Mouse (Mus musculus) midbrain, embryonic 11.5 days (tissue): ENCODE data around the gene Clic6. TPM values are rescaled to one million over a fixed set of nuclear protein-coding genes. Genes with fewer than 3 reads are reported as not detected.
"Not testable (repeated sequence)": the region's sequence is repeated elsewhere in the genome, so short reads cannot be mapped to it uniquely, and the experiment has no call there.

ENCODE experiments used
- ATAC-seq: fragments of 200-750 bp; cut with Nextera tagmentation; 2 replicates; pipeline ENCODE4 v1.8.0; 2017; ENCODE audit warnings: moderate TSS enrichment, moderate library complexity; ENCODE audit not compliant: low FRiP score
- DNase-seq: peaks from one replicate; pipeline ENCODE4 v3.0.0; 2015; ENCODE audit warnings: low spot score; ENCODE audit errors: missing footprints
- H3K27ac ChIP-seq: fragments of 300-500 bp; sonication (generic); 2 replicates; pipeline ENCODE4 v1.5.1; 2014; ENCODE audit warnings: low read depth, low read length
- H3K27me3 ChIP-seq: fragments of 300-500 bp; sonication (generic); 2 replicates; pipeline ENCODE4 v1.6.1; 2014; ENCODE audit warnings: mild to moderate bottlenecking, low read length, moderate library complexity, mixed read lengths; ENCODE audit not compliant: control insufficient read depth, insufficient read depth
- H3K36me3 ChIP-seq: fragments of 300-500 bp; sonication (generic); 2 replicates; pipeline ENCODE4 v1.6.1; 2014; ENCODE audit warnings: mild to moderate bottlenecking, low read length, moderate library complexity, mixed read lengths; ENCODE audit not compliant: control insufficient read depth, insufficient read depth
- H3K4me1 ChIP-seq: fragments of 300-500 bp; sonication (generic); 2 replicates; pipeline ENCODE4 v1.6.1; 2014; ENCODE audit warnings: low read length; ENCODE audit not compliant: control insufficient read depth, insufficient read depth
- H3K4me2 ChIP-seq: fragments of 300-500 bp; sonication (generic); 2 replicates; pipeline ENCODE4 v1.6.1; 2014; ENCODE audit warnings: mild to moderate bottlenecking, moderate library complexity
- H3K4me3 ChIP-seq: fragments of 300-500 bp; sonication (generic); 2 replicates; pipeline ENCODE4 v1.5.1; 2014; ENCODE audit warnings: low read depth, low read length
- H3K9ac ChIP-seq: fragments of 300-500 bp; sonication (generic); 2 replicates; pipeline ENCODE4 v1.6.1; 2014; ENCODE audit warnings: low read length
- H3K9me3 ChIP-seq: fragments of 300-500 bp; sonication (generic); 2 replicates; pipeline ENCODE4 v1.6.1; 2016; ENCODE audit warnings: low read length; ENCODE audit not compliant: control insufficient read depth
- WGBS: fragments of 180-500 bp; shearing (Covaris S2); extraction: QIAGEN DNeasy Blood & Tissue Kit; methylation state at CpG from one replicate; pipeline ENCODE4 v1.1.7; 2014; 5-methylcytosine and 5-hydroxymethylcytosine counted together
- polyA plus RNA-seq: library from polyadenylated mRNA; unstranded; fragments of >200 nt; fragmentation: Nextera tagmentation; extraction: Ambion mirVana; gene quantifications from 2 replicates; pipeline ENCODE4 v1.2.1, GENCODE M21; 2014

Clic6 gene
- polyA plus RNA-seq, 1 experiment from 2014 or later: 0.72 TPM

DNA sequence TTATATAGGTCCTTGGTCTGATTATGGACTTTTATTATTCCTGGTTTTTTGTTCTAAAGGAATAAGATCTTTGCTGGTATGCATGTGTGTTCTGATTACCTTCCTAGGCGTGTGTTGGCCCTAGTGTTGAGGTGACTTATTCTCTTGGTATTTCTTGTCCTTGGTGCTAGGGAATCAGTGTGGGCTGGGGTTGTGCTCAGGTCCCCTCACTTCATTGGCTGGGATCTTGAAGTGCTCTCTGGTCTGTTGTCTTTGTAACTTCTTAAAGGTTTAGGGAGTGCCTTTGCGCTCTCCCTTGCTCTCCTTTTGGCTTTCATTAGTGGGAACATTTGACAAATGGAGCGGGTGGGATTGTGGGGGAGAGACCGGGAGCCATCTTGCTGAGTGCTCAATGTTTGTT lies 22.0 kb downstream of the Clic6 start:
- H3K36me3 ChIP-seq: no peaks in the 10 kb centered on the region
- no peak overlapping the region for H3K4me3 ChIP-seq
- no peak overlapping the region for H3K9ac ChIP-seq
- no peak for DNase-seq
- whole genome bisulfite sequencing: 87% methylated on average over 4 of the region's 4 CpGs
- 0 out of 2 replicates have a peak, but pooled peaks cover 2% of the 10 kb centered on the region for H3K4me1 ChIP-seq
- no peak for ATAC-seq
- H3K27me3 ChIP-seq: no peaks in the 10 kb centered on the region
- no peaks in the 10 kb centered on the region for H3K9me3 ChIP-seq
- H3K4me2 ChIP-seq: no peak overlapping the region
- H3K27ac ChIP-seq: no peak overlapping the region

DNA sequence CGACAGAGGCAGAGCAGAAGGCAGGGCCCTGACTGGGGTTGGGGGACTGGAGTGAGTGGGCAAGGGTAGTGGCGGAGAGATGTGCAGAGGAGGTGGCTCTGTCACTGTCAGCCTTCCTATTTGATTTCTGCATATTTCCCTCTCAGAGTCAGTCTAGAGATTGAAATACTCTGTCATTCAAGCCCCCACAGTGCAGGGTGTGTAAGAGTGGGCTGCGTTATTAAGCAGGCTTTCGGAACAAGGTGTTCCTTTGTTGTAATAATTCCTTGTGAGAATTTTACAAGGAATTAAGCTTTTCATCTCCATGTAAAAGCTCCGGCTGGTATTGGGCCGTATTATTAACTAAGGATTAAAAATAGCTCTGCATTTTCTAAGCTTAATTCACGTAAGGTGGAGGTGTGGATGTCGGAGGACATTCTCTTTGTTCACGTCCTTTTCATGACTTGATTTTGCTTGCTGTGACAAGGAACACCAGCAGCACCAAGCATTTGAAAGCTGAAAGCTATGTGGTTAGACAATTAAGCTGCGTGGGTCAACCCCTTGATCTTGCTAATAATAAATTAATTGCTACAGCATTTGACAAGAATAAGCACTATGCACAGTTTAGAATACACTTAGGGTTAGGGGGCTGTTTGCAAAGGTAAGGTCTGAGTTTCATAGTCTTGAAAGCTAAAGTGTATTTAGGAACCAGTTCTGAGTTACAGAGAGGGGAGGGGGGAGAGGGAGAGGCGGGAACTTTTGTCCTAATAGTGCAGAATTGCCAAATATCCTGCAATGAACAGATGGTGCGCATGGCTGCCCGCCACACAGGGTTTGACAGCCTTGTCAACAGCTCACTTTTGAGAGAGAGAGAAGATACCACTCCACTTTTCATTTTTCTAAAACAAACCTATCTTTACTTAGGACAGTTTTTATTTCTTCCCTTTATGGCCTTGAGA lies 25.6 kb downstream of the Clic6 start:
- Histone ChIP-seq H3K4me2 (no peak overlapping the region), H3K9me3 (no peaks in the 10 kb centered on the region), H3K4me1 (0 out of 2 replicates have a peak, but pooled peaks cover 2% of the 10 kb centered on the region), H3K27me3 (no peaks in the 10 kb centered on the region), H3K36me3 (no peaks in the 10 kb centered on the region), H3K9ac (no peak overlapping the region), H3K4me3 (no peak overlapping the region), H3K27ac (no peak overlapping the region)
- DNase-seq (no peak), ATAC-seq (no peak)
- WGBS: 70% methylated on average over 13 of the region's 13 CpGs

DNA sequence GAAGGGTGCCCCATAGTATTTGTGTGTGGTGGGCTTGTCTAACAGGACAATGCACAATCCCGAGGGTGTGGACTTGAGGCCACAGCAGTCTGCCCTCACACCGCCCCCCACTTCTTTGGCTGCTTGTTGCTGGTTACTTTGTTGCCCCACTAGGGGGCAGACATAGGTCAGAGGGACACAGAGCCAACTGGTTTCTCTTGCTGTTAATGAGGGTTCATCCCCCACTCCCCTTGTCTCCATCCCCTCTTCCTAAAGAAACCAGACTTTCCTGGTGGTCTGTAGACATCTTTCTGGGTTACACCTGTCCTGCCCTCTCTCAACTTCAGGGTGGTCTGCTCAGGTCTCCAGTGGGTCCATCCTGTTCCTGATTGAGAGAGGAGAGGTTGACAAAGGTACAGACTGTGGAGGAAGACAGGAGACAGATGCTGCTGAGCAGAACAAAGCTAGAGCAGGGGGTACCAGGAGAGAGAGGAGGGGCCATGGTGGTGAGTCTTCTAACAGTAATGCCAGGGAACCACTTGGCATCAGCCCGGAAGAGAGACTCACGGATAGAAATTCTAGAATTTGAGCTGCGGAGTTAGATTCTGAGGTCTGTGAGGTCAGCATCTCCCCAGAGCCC lies 26.3 kb downstream of the Clic6 start:
- no peak for DNase-seq
- Histone ChIP-seq H3K27ac (no peak overlapping the region), H3K9ac (no peak overlapping the region), H3K4me2 (no peak overlapping the region), H3K4me1 (0 out of 2 replicates have a peak, but pooled peaks cover 2% of the 10 kb centered on the region), H3K27me3 (no peaks in the 10 kb centered on the region), H3K36me3 (no peaks in the 10 kb centered on the region), H3K9me3 (no peaks in the 10 kb centered on the region), H3K4me3 (no peak overlapping the region)
- ATAC-seq: no peak
- whole genome bisulfite sequencing: 62% methylated on average over 5 of the region's 5 CpGs

DNA sequence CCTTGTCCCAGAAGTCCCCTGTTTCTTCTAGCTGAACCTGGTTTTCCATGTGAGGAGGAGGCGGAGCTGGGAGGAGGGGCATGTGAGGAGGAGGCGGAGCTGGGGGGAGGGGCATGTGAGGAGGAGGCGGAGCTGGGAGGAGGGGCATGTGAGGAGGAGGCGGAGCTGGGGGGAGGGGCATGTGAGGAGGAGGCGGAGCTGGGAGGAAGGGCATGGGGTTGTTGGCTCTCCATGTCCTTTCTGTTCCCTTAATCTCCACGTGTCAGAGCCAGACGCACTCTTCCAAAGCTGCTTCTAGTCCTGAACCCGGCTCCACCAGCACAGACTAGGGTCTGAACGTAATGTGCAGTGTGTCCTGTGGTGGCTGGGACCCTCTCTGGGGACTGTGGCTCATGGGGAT lies 29.4 kb downstream of the Clic6 start:
- H3K4me1 ChIP-seq, ATAC-seq, H3K36me3 ChIP-seq, DNase-seq, H3K9me3 ChIP-seq, H3K27ac ChIP-seq, H3K27me3 ChIP-seq, H3K4me2 ChIP-seq, H3K4me3 ChIP-seq, H3K9ac ChIP-seq: not testable (repeated sequence)
- WGBS: 81% methylated on average over 8 of the region's 9 CpGs

DNA sequence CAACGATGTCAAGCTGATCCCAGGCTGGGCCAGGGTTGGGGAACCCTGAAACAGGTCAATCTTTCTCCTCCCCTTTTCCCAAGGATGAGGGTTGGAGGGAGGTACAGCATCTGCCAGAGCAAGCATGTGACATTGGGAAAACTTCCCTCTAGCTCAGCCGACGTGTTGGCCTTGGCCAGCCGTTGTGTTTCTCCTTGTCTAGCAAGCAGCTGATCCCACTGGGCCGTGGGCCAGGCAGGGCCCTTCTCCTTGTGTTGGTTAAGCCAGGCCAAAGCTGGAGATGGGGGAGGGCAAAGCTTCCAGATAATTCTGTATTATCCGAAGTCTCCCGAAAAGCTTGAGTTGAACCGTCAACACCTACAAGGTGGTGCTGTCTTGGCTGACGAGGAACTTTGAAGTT lies 30.6 kb downstream of the Clic6 start:
- Histone ChIP-seq H3K27me3 (no peaks in the 10 kb centered on the region), H3K4me3 (no peak overlapping the region), H3K27ac (no peak overlapping the region), H3K4me2 (no peak overlapping the region), H3K9ac (no peak overlapping the region), H3K9me3 (no peaks in the 10 kb centered on the region), H3K36me3 (no peaks in the 10 kb centered on the region), H3K4me1 (0 out of 2 replicates have a peak, but pooled peaks cover 2% of the 10 kb centered on the region)
- ATAC-seq (no peak), DNase-seq (no peak)
- 88% methylated on average over 9 of the region's 9 CpGs for WGBS

DNA sequence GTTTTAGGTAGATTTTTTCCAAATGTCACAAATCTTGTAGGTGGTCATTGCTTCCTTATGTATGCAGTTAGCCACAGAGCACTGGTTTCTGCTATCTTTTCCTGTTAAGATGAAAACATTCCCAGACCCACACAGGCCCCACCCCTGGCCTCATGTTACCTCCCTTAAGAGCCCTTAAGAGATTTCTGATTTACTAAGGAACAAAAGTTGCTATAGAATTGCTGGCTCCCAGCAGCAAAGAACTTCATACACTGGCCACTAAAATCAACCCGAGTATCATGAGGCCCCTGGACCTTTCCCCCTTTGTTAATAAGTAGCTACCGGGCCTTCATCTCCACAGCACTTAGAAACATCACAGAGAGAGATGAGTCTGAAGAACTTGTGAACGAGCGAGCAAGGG lies 33.2 kb downstream of the Clic6 start:
- 72% methylated on average over 4 of the region's 4 CpGs for WGBS
- Histone ChIP-seq H3K27ac (no peak overlapping the region), H3K4me1 (no peaks in the 10 kb centered on the region), H3K9ac (no peak overlapping the region), H3K36me3 (no peaks in the 10 kb centered on the region), H3K9me3 (no peaks in the 10 kb centered on the region), H3K4me3 (no peak overlapping the region), H3K27me3 (no peaks in the 10 kb centered on the region), H3K4me2 (no peak overlapping the region)
- ATAC-seq (no peak), DNase-seq (no peak)

DNA sequence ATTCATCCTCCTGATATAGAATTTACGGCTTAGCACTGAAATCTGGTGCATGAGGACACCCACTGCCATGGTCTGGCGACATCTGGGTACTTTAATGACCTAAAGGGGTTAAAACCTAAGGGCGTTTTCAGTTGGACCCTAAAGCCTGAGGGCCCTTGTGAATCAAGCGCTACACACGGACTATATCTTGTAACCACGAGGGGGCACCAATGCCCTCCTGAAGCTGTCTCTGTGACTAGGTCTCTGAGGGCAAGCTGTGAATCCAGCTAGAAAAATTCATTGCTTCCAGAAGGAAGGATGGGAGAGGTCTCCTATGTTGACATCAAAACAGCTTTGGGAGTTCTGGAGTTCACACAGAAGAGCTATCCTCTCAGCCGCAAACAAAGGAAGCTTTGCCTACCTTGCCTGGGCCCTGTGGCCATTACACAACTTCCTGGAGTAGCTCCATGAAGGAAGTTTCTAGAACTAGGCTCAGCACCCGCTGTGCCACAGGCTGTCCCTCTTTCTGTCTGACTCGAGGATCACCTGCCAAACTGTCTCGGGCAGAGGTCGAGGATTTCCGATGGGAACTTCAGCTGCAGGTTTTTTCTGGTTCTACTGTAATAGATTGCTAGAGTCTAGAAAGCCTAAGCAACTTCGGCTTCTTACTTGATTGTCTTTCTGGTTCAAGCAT lies 34.4 kb downstream of the Clic6 start:
- 58% methylated on average over 13 of the region's 13 CpGs for WGBS
- no peaks in the 10 kb centered on the region for H3K36me3 ChIP-seq
- H3K27ac ChIP-seq: no peak overlapping the region
- H3K4me1 ChIP-seq: no peaks in the 10 kb centered on the region
- DNase-seq (peak; percentile 92), ATAC-seq (no peak)
- H3K27me3 ChIP-seq: no peaks in the 10 kb centered on the region
- no peak overlapping the region for H3K9ac ChIP-seq
- no peak overlapping the region for H3K4me3 ChIP-seq
- H3K9me3 ChIP-seq: no peaks in the 10 kb centered on the region
- no peak overlapping the region for H3K4me2 ChIP-seq

DNA sequence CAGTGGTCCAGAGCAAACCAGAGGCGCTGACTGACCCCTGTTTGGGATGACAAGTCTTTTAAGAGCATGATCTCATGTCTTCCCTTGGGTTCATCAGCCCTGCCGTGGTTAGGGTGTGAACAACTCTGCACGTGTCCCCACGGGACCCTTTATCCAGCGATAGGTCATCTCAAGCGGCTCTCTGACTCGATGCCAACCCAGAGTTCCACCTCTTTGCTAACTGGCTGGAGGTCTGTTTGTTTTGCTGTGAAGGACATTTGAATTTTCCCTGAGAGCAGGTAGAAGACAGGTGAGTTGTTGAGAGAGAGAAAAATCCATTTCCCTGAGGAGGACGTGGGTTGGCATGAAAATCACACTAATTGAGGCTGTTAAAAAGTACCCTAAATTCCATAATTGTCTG lies 37.8 kb downstream of the Clic6 start:
- ATAC-seq (no peak), DNase-seq (no peak)
- H3K4me3 ChIP-seq: no peak overlapping the region
- no peaks in the 10 kb centered on the region for H3K9me3 ChIP-seq
- no peak overlapping the region for H3K9ac ChIP-seq
- H3K27ac ChIP-seq: no peak overlapping the region
- no peaks in the 10 kb centered on the region for H3K36me3 ChIP-seq
- no peaks in the 10 kb centered on the region for H3K27me3 ChIP-seq
- WGBS: 82% methylated on average over 8 of the region's 8 CpGs
- H3K4me2 ChIP-seq: no peak overlapping the region
- H3K4me1 ChIP-seq: no peaks in the 10 kb centered on the region

DNA sequence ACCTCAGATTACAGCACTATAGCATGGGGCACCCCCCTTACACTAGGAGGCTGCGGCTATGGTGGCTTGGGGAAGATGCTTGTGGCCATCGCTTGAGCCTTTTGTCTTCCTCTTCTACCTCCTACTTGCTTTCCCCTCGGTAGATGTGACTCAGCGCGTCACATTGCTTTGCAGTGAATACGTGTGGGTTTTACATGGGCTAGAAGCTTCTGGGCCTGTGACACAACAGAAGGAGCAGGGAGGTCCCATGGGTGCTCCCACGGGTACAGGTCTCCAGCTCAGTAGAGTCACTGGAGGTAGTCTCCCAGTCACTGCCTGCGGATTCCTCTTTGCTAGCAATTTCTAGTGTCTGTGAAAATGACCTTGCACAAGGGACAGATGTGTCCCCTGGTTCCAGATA lies 39.1 kb downstream of the Clic6 start:
- Histone ChIP-seq H3K4me1 (no peaks in the 10 kb centered on the region), H3K36me3 (no peaks in the 10 kb centered on the region), H3K9me3 (no peaks in the 10 kb centered on the region), H3K4me3 (no peak overlapping the region), H3K27ac (no peak overlapping the region), H3K27me3 (no peaks in the 10 kb centered on the region), H3K9ac (no peak overlapping the region), H3K4me2 (no peak overlapping the region)
- WGBS: 81% methylated on average over 8 of the region's 8 CpGs
- ATAC-seq: no peak
- no peak for DNase-seq
